Comparison of ENCODE assay signal across 8 mouse cellular contexts in genomic region chr2:152933048-152933447, GRCm38 (mm10). TPM values are rescaled to one million over a fixed set of nuclear protein-coding genes. Genes with fewer than 3 reads are reported as not detected.
A peak's percentile ranks its signal among the peaks of the same experiment; 100 is the strongest.
DNase-seq lines count a peak whose midpoint lies in the region; ATAC-seq and TF ChIP-seq lines count a peak whose summit lies in the region.

Foxs1 (minus strand) TSS chr2:152933208.

- ATAC-seq in heart, embryonic 14.5 days (ENCODE audit: insufficient number of reproducible peaks, insufficient read depth, low FRiP score, low read depth), result peak; percentile 43; the same call in 1 of the 2 replicates
- no peak for ATAC-seq in forebrain, embryonic 11.5 days (replicated peaks; ENCODE audit: low FRiP score)

- peak; percentile 73 for DNase-seq in gastrocnemius, adult 2 months
- DNase-seq in gastrocnemius, adult 8-10 months (ENCODE audit: low spot score in 2 of 2), result no peak
- DNase-seq in lung, adult 18-20 months, result peak; percentile 36 to 38
- DNase-seq in left cerebral cortex, postnatal 14 days (ENCODE audit: low spot score in 2 of 2), result no peak
- no peak for DNase-seq in forebrain, embryonic 11.5 days (ENCODE audit: low spot score)
- no peak for DNase-seq in layer of hippocampus, adult 11-12 months (ENCODE audit: low spot score)

- H3K9me3 ChIP-seq in ES-Bruce4 (replicated peaks; ENCODE audit: control insufficient read depth, insufficient read depth, low read length, poor library complexity, severe bottlenecking), result no peaks in the 10 kb centered on the region
- no peaks in the 10 kb centered on the region for H3K9me3 ChIP-seq in heart, embryonic 14.5 days (ENCODE audit: control insufficient read depth, low read length)
- no peaks in the 10 kb centered on the region for H3K9me3 ChIP-seq in forebrain, embryonic 11.5 days (ENCODE audit: control insufficient read depth, low read length)

- peak within 1 kb of the TSS; percentile 67 for H3K4me3 ChIP-seq in gastrocnemius, adult 2 months
- H3K4me3 ChIP-seq in ES-Bruce4 (ENCODE audit: low read depth, low read length), result peak within 1 kb of the TSS; percentile 16; the same call in 1 of the 2 replicates
- peak within 1 kb of the TSS; percentile 6 to 16; a peak in 2 of 4 replicates for H3K4me3 ChIP-seq in heart, embryonic 14.5 days (ENCODE audit: control insufficient read depth in 1 of 2, insufficient read depth in 1 of 2, low read depth in 1 of 2, low read length in 2 of 2)
- H3K4me3 ChIP-seq in forebrain, embryonic 11.5 days (ENCODE audit: low read depth, low read length), result no peak within 1 kb of the TSS

- H3K4me1 ChIP-seq in ES-Bruce4 (ENCODE audit: control insufficient read depth, insufficient read depth, low read length), result no peaks in the 10 kb centered on the region
- peaks cover 12 to 20% of the 10 kb centered on the region in 2 experiments for H3K4me1 ChIP-seq in heart, embryonic 14.5 days (ENCODE audit: control insufficient read depth in 2 of 2, insufficient read depth in 2 of 2, low read length in 2 of 2)
- no peaks in the 10 kb centered on the region for H3K4me1 ChIP-seq in forebrain, embryonic 11.5 days (replicated peaks; ENCODE audit: control insufficient read depth, insufficient read depth, low read length)

- H3K36me3 ChIP-seq in ES-Bruce4 (ENCODE audit: control insufficient read depth, insufficient read depth, low read length, poor library complexity, severe bottlenecking), result no peaks in the 10 kb centered on the region
- no peaks in the 10 kb centered on the region for H3K36me3 ChIP-seq in heart, embryonic 14.5 days (ENCODE audit: control insufficient read depth, insufficient read depth, low read length)
- H3K36me3 ChIP-seq in forebrain, embryonic 11.5 days (ENCODE audit: control insufficient read depth, insufficient read depth, low read length), result no peaks in the 10 kb centered on the region

- intact Hi-C loops in gastrocnemius, adult 2 months (cut with DNase I), result loop anchor here (1.0 to 5.0 kb wide), 2 partner anchors 19 to 241 kb away; no protein-coding TSS in a partner anchor
- intact Hi-C loops in left cerebral cortex, postnatal 14 days (cut with DNase I), result no loop called here

- H3K27me3 ChIP-seq in ES-Bruce4 (ENCODE audit: control insufficient read depth, insufficient read depth, low read length, poor library complexity, severe bottlenecking), result no peaks in the 10 kb centered on the region
- H3K27me3 ChIP-seq in heart, embryonic 14.5 days (ENCODE audit: control insufficient read depth, insufficient read depth, low read length), result peaks cover 19% of the 10 kb centered on the region
- no peaks in the 10 kb centered on the region for H3K27me3 ChIP-seq in forebrain, embryonic 11.5 days (ENCODE audit: control insufficient read depth, insufficient read depth, low read length)

- H3K4me2 ChIP-seq in heart, embryonic 14.5 days (ENCODE audit: low read length), result peak within 1 kb of the TSS; percentile 39; the same call in 1 of the 2 replicates
- H3K4me2 ChIP-seq in forebrain, embryonic 11.5 days (ENCODE audit: low read depth, low read length, severe bottlenecking), result no peak within 1 kb of the TSS

- TF ChIP-seq CTCF in gastrocnemius, adult 2 months (IDR thresholded peaks at IDR 0.05), result no peak
- TF ChIP-seq CTCF in ES-Bruce4 (IDR thresholded peaks at IDR 0.05; ENCODE audit: low read depth, low read length), result no peak

- H3K9ac ChIP-seq in ES-Bruce4 (ENCODE audit: low read depth, poor library complexity, severe bottlenecking), result no peak within 1 kb of the TSS
- peak within 1 kb of the TSS; percentile 50; the same call in 1 of the 2 replicates for H3K9ac ChIP-seq in heart, embryonic 14.5 days (ENCODE audit: low read length)
- H3K9ac ChIP-seq in forebrain, embryonic 11.5 days (ENCODE audit: low read length), result no peak within 1 kb of the TSS

- WGBS in heart, embryonic 14.5 days, result 7% methylated on average over 9 of the region's 9 CpGs
- 50% methylated on average over 9 of the region's 9 CpGs for WGBS in forebrain, embryonic 11.5 days

- TF ChIP-seq EP300 in ES-Bruce4 (IDR thresholded peaks at IDR 0.05; ENCODE audit: insufficient read depth, low read depth, low read length), result no peak

- peak within 1 kb of the TSS; percentile 79 for H3K27ac ChIP-seq in gastrocnemius, adult 2 months
- H3K27ac ChIP-seq in ES-Bruce4 (ENCODE audit: insufficient read depth, low read length), result no peak within 1 kb of the TSS
- peak within 1 kb of the TSS in 1 of 2 experiments; percentile 53; a peak in 2 of 4 replicates for H3K27ac ChIP-seq in heart, embryonic 14.5 days (replicated peaks in 1 of 2; ENCODE audit: control insufficient read depth in 1 of 2, insufficient read depth in 1 of 2, low read depth in 2 of 2, low read length in 2 of 2)
- no peak within 1 kb of the TSS for H3K27ac ChIP-seq in forebrain, embryonic 11.5 days (ENCODE audit: low read depth, low read length)

- no peak for TF ChIP-seq POLR2A in ES-Bruce4 (IDR thresholded peaks at IDR 0.05; ENCODE audit: insufficient read depth, low read length)

RNA-seq across cellular contexts. Expression of gene Foxs1, which starts in this region (rescaled TPM):
- 1 to 10 TPM; 1.4 to 1.7 TPM for total RNA-seq in gastrocnemius, adult 2 months (2021)
- under 1 TPM; 0.24 to 0.94 (median 0.51) TPM for total RNA-seq in gastrocnemius, adult 8-10 months (2022)
- not detected in 2 replicates for polyA plus RNA-seq in ES-Bruce4 (2011; ENCODE audit: insufficient read depth, insufficient read length, low read depth, missing spikeins)
- polyA plus RNA-seq in heart, embryonic 14.5 days (2014; fragmentation: Nextera tagmentation; extraction: Ambion mirVana), result 5.3 and 5.6 TPM in 2 replicates
- 1 to 10 TPM; 1.2 to 1.7 TPM for total RNA-seq in left cerebral cortex, postnatal 14 days (2021)
- polyA plus RNA-seq in forebrain, embryonic 11.5 days (2014; fragmentation: Nextera tagmentation; extraction: Ambion mirVana), result 1.4 and 2.3 TPM in 2 replicates

Comparison
In these comparisons a context has a peak if more than half of its experiments do, and no peak if none do; other contexts are left out.
1. DNase-seq: peak in gastrocnemius, adult 2 months (single experiment) and lung, adult 18-20 months (2 of 2); none in gastrocnemius, adult 8-10 months (0 of 2), left cerebral cortex, postnatal 14 days (0 of 2), forebrain, embryonic 11.5 days (single experiment) and layer of hippocampus, adult 11-12 months (single experiment).